Mouse (Mus musculus): ENCODE results near the gene Eci1.

GRCm38 (mm10) chr17:24469336-24469909 lies 43.0 kb downstream of the Eci1 start:
- TF ChIP-seq POLR2A (IDR thresholded peaks at IDR 0.05; ENCODE audit: borderline replicate concordance, extremely low read depth, low read depth, low read length) = no peak
- no peak for TF ChIP-seq CTCF (IDR thresholded peaks at IDR 0.05; ENCODE audit: insufficient read depth, low read length)
